Mouse (Mus musculus) spleen, postnatal 14 days (tissue): ENCODE measurements around the gene 1700013G24Rik.

ENCODE experiments used
- DNase-seq, 2 experiments: peaks; one replicate each; pipeline ENCODE4 v3.0.0; 2021 to 2022; ENCODE audit warnings: low spot score in 2 of 2

Gene 1700013G24Rik

DNA sequence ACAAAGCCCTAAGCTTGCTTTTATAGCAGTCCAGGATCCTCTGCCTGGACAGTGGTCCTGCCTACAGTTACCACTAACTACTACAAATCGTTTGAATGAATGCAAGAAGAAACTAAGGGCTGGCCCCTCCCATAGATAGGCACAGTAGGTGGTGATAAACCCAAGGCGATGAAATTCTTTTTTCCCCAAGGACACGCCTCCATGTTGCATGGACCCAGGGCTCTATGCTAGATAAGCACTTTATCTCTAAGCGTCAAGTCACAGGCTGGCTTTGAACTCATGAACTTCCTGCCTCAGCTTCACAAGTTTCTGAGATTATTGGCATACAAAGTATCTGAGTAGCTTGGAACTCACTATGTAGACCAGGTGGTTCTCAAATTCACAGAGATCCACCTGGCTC is 4.2 kb downstream of the 1700013G24Rik start:
- no peak for DNase-seq

GRCm38 (mm10) chr4:137458310-137458709 is 5.2 kb downstream of the 1700013G24Rik start:
- DNase-seq, result no peak

DNA sequence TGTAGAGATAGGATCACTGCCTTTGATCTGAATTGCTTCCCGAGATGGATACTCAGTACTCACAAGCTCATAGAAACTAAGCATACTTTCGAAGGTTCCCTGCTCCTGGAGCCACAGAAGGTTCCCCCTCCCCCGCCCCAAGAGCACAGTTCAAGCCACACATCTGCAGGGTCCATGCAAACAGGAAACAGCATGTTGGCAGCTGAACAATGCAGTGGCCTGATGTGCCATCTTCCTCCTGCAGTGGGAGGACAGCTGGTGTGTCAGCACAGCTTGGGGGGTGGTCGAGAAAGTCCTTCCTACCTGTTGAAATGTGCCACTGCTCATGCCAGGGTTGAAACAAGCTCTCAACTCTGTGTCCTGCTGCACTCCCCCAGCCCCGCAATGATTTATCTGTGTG is 5.8 kb downstream of the 1700013G24Rik start:
- no peak for DNase-seq

DNA sequence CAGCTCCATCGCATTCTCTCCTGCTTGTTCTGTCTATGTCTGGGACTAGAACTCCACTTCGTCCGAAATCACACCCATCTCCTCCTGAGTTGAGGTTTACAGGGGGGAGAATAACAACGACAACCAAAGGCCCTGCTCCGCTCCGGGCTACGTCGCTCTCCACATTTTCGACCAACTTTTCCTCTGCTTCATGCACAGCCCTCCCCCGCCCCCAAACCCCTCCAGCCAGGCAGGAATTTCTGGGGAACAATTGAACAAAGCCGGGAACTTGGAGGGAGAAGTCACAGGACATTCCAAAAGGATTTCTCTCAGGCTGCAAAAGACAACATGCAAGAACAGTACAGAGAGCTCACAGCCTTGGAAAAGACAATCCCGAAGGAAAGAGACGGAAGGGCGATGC is 7.6 kb downstream of the 1700013G24Rik start:
- DNase-seq, result no peak

GRCm38 (mm10) chr4:137461217-137461616 is 8.1 kb downstream of the 1700013G24Rik start:
- no peak for DNase-seq

- no peak for DNase-seq
These were observed 9.1 kb downstream of the 1700013G24Rik start for GRCm38 (mm10) chr4:137461981-137462690.

DNA sequence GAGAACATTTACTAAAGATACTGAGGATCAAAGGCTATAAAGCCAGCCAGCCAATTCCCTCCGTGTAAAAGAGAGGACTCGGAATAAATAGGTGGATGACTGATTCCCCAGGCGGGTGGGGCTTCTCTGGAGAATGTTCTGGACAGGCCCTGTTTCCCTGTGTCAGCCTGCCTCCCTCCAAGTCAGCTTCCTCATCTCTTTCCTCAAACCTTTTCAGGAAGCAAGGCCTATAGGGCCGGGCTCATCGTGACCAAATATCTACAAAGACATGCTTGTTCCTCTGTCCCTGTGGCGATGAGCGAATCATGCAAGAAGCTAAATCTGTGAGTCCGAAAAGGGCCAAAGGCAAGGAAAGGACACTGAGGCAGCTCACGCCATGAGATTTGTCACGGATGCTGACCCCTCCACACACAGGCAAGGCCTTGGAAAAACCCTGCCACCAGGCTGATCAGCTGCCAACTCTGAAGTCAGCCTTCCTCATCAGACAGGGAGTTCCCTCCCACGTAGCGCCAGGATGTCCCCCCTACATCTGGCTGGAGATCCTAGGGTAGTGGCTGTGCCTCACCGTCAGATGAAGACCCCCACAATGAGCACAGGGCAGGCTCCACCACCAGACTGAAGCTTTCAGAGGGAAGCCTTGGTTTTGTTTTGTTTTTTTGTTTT is 12.2 kb downstream of the 1700013G24Rik start:
- DNase-seq, result no peak

DNA sequence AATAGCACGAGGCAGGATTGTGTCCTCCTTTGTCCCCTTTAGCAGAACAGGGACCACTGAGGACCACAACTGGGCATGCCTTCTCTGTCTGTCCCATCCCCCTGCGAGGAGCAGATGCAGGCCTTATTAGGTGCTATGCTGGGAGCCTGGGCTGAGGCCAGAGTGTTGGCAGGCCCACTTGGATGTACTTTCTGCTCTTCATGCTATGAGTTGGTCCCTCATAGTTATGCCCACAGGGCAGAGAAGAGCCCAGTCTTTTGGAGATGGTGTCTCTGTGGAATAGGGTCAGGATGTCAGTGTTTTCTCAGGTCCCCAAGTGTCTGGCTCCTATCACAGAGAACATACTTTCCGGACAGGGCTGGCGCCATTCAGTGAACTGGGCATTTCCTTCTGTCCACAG is 13.9 kb downstream of the 1700013G24Rik start:
- no peak for DNase-seq

- DNase-seq, result no peak
These were observed 14.4 kb downstream of the 1700013G24Rik start for GRCm38 (mm10) chr4:137467525-137467924.

- DNase-seq, result peak; percentile 81 to 90
These were observed 15.4 kb downstream of the 1700013G24Rik start, which contains the start of gene Hspg2 for GRCm38 (mm10) chr4:137468260-137469080. Gene Hspg2 (plus strand): TSS chr4:137468769.

GRCm38 (mm10) chr4:137469081-137469844 is 16.2 kb downstream of the 1700013G24Rik start:
- DNase-seq, result no peak

DNA sequence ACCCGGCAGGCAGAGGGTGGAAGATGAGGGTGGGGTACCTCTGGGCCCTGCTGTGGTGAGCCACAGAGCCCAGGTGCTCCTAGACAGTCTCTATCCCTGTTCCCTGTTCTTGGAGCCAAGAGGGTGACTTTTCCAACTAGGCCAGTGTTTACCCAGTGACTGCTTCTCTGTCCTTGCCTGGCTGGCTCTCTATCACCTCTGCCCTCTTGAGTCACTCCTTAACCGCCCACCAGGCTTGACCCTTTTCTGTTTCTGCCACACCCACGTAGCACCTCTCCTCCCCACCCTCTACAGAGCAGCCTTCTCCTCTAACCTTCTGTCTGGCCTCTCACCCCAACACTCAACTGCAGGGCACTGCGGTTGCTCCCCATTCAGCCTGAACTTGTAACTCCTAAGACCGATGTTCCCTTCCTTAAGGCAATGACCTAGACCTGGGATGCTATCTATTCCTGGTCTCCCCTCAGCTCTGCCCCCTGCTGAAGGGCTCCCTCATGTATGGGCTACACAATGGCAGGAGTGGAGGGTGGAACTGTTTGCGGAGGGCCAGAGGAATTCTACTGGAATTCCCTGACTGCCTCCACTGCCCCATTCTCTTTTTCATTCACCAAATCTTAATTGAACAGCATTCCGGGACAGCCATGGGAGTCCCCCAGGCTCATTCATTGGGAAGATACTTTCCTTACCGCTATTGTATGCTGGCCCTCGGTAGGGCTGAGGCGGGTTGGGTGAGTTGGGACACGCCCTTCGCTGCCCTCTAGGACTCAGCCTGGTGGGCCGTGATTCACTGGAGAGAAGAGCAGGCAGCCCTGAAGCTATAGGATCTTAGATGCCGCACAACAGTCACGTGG is 17.0 kb downstream of the 1700013G24Rik start:
- no peak for DNase-seq

- no peak for DNase-seq
These were observed 17.7 kb downstream of the 1700013G24Rik start for GRCm38 (mm10) chr4:137470701-137471317.

- DNase-seq, result no peak
These were observed 18.2 kb downstream of the 1700013G24Rik start for GRCm38 (mm10) chr4:137471326-137471725.

GRCm38 (mm10) chr4:137473240-137473639 is 20.2 kb downstream of the 1700013G24Rik start:
- no peak for DNase-seq

DNA sequence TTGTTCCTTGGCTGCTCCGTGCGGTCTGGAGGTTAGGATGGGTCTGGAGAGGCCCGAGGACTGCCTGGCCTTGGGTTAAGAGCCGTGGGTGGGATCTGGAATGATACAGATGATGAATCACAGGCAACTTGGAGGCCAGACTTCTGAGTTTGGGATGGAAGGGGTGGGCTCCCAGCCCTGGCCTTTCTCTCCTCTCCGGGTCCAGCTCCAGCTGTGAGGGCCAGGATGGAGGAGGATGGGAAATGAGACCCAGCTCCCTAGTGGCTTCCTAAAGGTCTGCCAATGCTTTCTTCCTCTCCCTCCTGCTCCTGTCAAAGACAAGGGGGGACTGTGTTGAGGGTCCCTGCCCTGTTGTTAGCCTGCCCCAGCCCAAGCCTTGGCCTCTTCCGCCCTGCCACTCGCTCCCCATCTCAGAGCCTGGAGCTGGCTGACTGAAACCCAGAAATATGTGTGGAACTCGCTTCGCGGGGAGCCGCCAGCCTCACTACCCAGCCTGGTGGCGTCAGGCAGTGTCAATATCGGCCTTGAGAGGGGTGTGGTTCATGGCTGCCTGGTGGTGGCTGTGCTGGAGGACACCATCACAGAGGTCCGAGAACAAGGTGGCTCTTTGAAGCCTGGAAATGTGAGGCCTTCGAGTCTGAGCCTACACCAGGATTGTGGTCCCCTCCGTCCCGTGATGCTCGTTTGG is 20.8 kb downstream of the 1700013G24Rik start:
- DNase-seq, result no peak

GRCm38 (mm10) chr4:137474694-137475093 is 21.6 kb downstream of the 1700013G24Rik start:
- no peak for DNase-seq

DNA sequence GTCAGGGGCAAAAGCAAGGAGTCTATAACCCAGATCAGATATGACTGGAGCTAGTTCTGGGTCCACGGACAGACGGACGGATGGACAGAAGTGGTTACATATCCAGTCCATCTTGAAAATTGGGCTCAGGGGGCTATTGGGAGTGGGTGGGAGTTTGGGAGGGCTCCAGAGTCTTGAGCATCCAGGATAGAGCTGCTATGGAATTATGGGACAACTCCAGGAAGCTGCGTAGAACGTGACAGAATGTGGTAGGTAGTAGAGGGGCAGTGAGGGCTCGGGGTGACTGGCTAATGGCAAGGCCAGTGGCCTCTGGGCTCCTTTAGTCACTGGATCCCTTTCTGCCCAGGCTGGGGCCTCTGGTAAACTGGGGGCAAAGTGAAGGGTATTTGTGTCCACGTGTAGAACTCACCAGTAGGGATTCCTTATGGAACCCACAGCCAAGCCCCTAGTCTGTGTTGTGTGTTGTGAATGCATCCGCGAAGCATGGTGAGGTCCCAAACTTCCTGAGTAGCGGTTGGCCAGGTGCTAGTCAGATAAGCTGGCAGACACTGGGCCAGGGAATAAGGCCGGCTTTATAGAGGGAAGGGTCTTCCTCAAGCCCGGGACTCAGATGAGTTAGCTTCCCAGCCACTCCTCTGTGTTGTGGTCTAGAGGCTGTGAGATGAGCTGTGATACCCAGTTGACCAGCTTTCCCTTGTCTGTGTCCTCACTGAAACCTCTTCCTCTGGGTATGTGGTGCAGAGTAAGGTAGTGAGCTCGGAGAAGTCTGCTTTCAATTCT is 22.4 kb downstream of the 1700013G24Rik start:
- no peak for DNase-seq
